Mouse (Mus musculus): ENCODE results near the gene Mbtps2. TPM values are rescaled to one million over a fixed set of nuclear protein-coding genes. Genes with fewer than 3 reads are reported as not detected.
A peak's percentile ranks its signal among the peaks of the same experiment; 100 is the strongest.

Gene Mbtps2
- total and polyA plus RNA-seq, 3 experiments, result 6.7 to 21.4 (median 19.7) TPM

- no peak for DNase-seq
Observed at GRCm38 (mm10) chrX:157501871-157502270, 96.6 kb downstream of the Mbtps2 start.

GRCm38 (mm10) chrX:157500004-157500403 is 98.5 kb downstream of the Mbtps2 start:
- no peak for DNase-seq

- DNase-seq, result no peak
Observed at GRCm38 (mm10) chrX:157493159-157493558, 105.4 kb downstream of the Mbtps2 start.

GRCm38 (mm10) chrX:157491944-157492726 is 106.4 kb downstream of the Mbtps2 start, which contains the start of gene Sms:
Gene Sms, minus strand, starts transcription at chrX:157492287.
- DNase-seq, result peak; percentile 84

- peak; percentile 41 for DNase-seq
Observed at GRCm38 (mm10) chrX:157491145-157491935, 107.2 kb downstream of the Mbtps2 start.

- DNase-seq, result peak; percentile 3
Observed at GRCm38 (mm10) chrX:157490769-157491144, 107.8 kb downstream of the Mbtps2 start.

GRCm38 (mm10) chrX:157489871-157490721 is 108.4 kb downstream of the Mbtps2 start:
- DNase-seq, result no peak

GRCm38 (mm10) chrX:157488831-157489230 is 109.7 kb downstream of the Mbtps2 start:
- DNase-seq, result peak; percentile 37

GRCm38 (mm10) chrX:157486765-157487164 is 111.8 kb downstream of the Mbtps2 start:
- peak; percentile 7 for DNase-seq

Other genes with a start within 250 kb of the Mbtps2 start
- under 1 TPM; 0.12 to 0.28 TPM for gene Phex, start 183.4 kb downstream of the Mbtps2 start, total RNA-seq (2021)
- not detected in 2 replicates for gene Phex, start 183.4 kb downstream of the Mbtps2 start, polyA plus RNA-seq (2012; rRNA removed)
- 10 to 100 TPM; 13.8 to 21.8 TPM for gene Sms, start 106.4 kb downstream of the Mbtps2 start, total RNA-seq (2021)
- gene Sms, start 106.4 kb downstream of the Mbtps2 start, polyA plus RNA-seq (2012; rRNA removed), result 10.8 and 13.1 TPM in 2 replicates
- under 1 TPM in 1 of 2 experiments, not detected in 1; 0.59 TPM for gene Yy2, start 29.7 kb downstream of the Mbtps2 start, total RNA-seq (2021)
- 0.04 TPM in 2 replicates for gene Yy2, start 29.7 kb downstream of the Mbtps2 start, polyA plus RNA-seq (2012; rRNA removed)
- gene Smpx, start 100.2 kb upstream of the Mbtps2 start, total RNA-seq (2021), result 10 to 100 TPM; 20.6 to 36.2 TPM
- gene Smpx, start 100.2 kb upstream of the Mbtps2 start, polyA plus RNA-seq (2012; rRNA removed), result 0.67 and 0.93 TPM in 2 replicates
- gene Klhl34, start 219.7 kb upstream of the Mbtps2 start, total RNA-seq (2021), result not detected
- not detected in 2 replicates for gene Klhl34, start 219.7 kb upstream of the Mbtps2 start, polyA plus RNA-seq (2012; rRNA removed)